8 mouse cellular contexts compared by ENCODE assay signal in genomic region chr19:58911386-58911785, GRCm38 (mm10). TPM values are rescaled to one million over a fixed set of nuclear protein-coding genes. Genes with fewer than 3 reads are reported as not detected.
DNase-seq lines count a peak whose midpoint lies in the region; ATAC-seq and TF ChIP-seq lines count a peak whose summit lies in the region.

No protein-coding gene starts in this region.

- H3K9ac ChIP-seq in heart, embryonic 16.5 days (ENCODE audit: low read length): peak overlapping the region; percentile 44
- no peak overlapping the region for H3K9ac ChIP-seq in liver, embryonic 14.5 days (replicated peaks)
- H3K9ac ChIP-seq in neural tube, embryonic 14.5 days (replicated peaks; ENCODE audit: low read depth, low read length): peak overlapping the region; percentile 39; the same call in 1 of the 2 replicates

- H3K27me3 ChIP-seq in forebrain, embryonic 10.5 days (ENCODE audit: poor library complexity, severe bottlenecking): peaks cover 67% of the 10 kb centered on the region
- peaks cover 3% of the 10 kb centered on the region; the same call in 1 of the 2 replicates for H3K27me3 ChIP-seq in heart, embryonic 16.5 days (ENCODE audit: control insufficient read depth, insufficient read depth, low read length)
- no peaks in the 10 kb centered on the region for H3K27me3 ChIP-seq in liver, embryonic 14.5 days (ENCODE audit: control insufficient read depth, insufficient read depth, low read length)
- H3K27me3 ChIP-seq in neural tube, embryonic 14.5 days (ENCODE audit: control insufficient read depth, insufficient read depth, low read length): no peaks in the 10 kb centered on the region

- peak; percentile 61 for DNase-seq in CD4-positive, CD25-positive, alpha-beta regulatory T cell, adult 2 months (ENCODE audit: low read depth, low spot score)
- peak; percentile 74 for DNase-seq in adrenal gland, postnatal 25 days
- peak; percentile 80 for DNase-seq in forebrain, embryonic 10.5 days (ENCODE audit: extremely low spot score, low spot score)
- peak; percentile 79 for DNase-seq in kidney, postnatal 14 days
- no peak for DNase-seq in liver, embryonic 14.5 days (ENCODE audit: low read depth in 3 of 3, low spot score in 3 of 3)
- peak; percentile 70 for DNase-seq in thymus, postnatal 14 days

- no peak for ATAC-seq in heart, embryonic 16.5 days (replicated peaks; ENCODE audit: extremely low read depth, insufficient read depth, low FRiP score)
- no peak for ATAC-seq in liver, embryonic 14.5 days (ENCODE audit: insufficient read depth)
- ATAC-seq in neural tube, embryonic 14.5 days (ENCODE audit: low read depth): peak; percentile 78; the same call in 1 of the 2 replicates

- H3K4me3 ChIP-seq in forebrain, embryonic 10.5 days: peak overlapping the region; percentile 51
- H3K4me3 ChIP-seq in heart, embryonic 16.5 days (ENCODE audit: low read length): peak overlapping the region; percentile 40
- peak overlapping the region; percentile 21 to 45; a peak in 3 of 4 replicates for H3K4me3 ChIP-seq in liver, embryonic 14.5 days (ENCODE audit: insufficient read depth in 1 of 2, low read depth in 2 of 2, low read length in 2 of 2)
- H3K4me3 ChIP-seq in neural tube, embryonic 14.5 days (ENCODE audit: low read depth, low read length): peak overlapping the region; percentile 20

- TF ChIP-seq EP300 in liver, embryonic 14.5 days (IDR thresholded peaks at IDR 0.05; ENCODE audit: low read depth): no peak

- no peaks in the 10 kb centered on the region for H3K9me3 ChIP-seq in forebrain, embryonic 10.5 days
- H3K9me3 ChIP-seq in heart, embryonic 16.5 days (replicated peaks; ENCODE audit: control insufficient read depth, low read length): no peaks in the 10 kb centered on the region
- no peaks in the 10 kb centered on the region for H3K9me3 ChIP-seq in liver, embryonic 14.5 days (ENCODE audit: control insufficient read depth, low read length)
- H3K9me3 ChIP-seq in neural tube, embryonic 14.5 days (ENCODE audit: control insufficient read depth, low read length): no peaks in the 10 kb centered on the region

- peaks cover 37% of the 10 kb centered on the region for H3K4me1 ChIP-seq in forebrain, embryonic 10.5 days
- H3K4me1 ChIP-seq in heart, embryonic 16.5 days (ENCODE audit: control insufficient read depth, insufficient read depth, low read length): peaks cover 4% of the 10 kb centered on the region
- 0 out of 4 replicates have a peak, but pooled peaks cover 0 to 4% of the 10 kb centered on the region in 2 experiments for H3K4me1 ChIP-seq in liver, embryonic 14.5 days (replicated peaks; ENCODE audit: control insufficient read depth in 2 of 2, insufficient read depth in 2 of 2, low read length in 1 of 2)
- H3K4me1 ChIP-seq in neural tube, embryonic 14.5 days (ENCODE audit: control insufficient read depth, insufficient read depth, low read length): no peaks in the 10 kb centered on the region

- peak overlapping the region; percentile 74 for H3K4me2 ChIP-seq in heart, embryonic 16.5 days (ENCODE audit: low read depth, low read length)
- H3K4me2 ChIP-seq in liver, embryonic 14.5 days (ENCODE audit: low read depth): peak overlapping the region; percentile 44
- H3K4me2 ChIP-seq in neural tube, embryonic 14.5 days (ENCODE audit: low read depth, low read length): peak overlapping the region; percentile 45

- H3K27ac ChIP-seq in forebrain, embryonic 10.5 days: peak overlapping the region; percentile 74
- H3K27ac ChIP-seq in heart, embryonic 16.5 days (ENCODE audit: low read length): no peak overlapping the region
- no peak overlapping the region for H3K27ac ChIP-seq in liver, embryonic 14.5 days
- H3K27ac ChIP-seq in neural tube, embryonic 14.5 days (ENCODE audit: low read depth, low read length): no peak overlapping the region

- 11% methylated on average over 9 of the region's 9 CpGs for WGBS in forebrain, embryonic 10.5 days
- 9% methylated on average over 9 of the region's 9 CpGs for WGBS in heart, embryonic 16.5 days
- 7% methylated on average over 9 of the region's 9 CpGs for WGBS in liver, embryonic 14.5 days (ENCODE audit: insufficient replicate concordance)
- 12% methylated on average over 9 of the region's 9 CpGs for WGBS in neural tube, embryonic 14.5 days

- peak; percentile 65 for TF ChIP-seq CTCF in liver, embryonic 14.5 days (IDR thresholded peaks at IDR 0.05; ENCODE audit: low read depth)

- H3K36me3 ChIP-seq in forebrain, embryonic 10.5 days (replicated peaks): no peaks in the 10 kb centered on the region
- H3K36me3 ChIP-seq in heart, embryonic 16.5 days (ENCODE audit: control insufficient read depth, insufficient read depth): no peaks in the 10 kb centered on the region
- no peaks in the 10 kb centered on the region for H3K36me3 ChIP-seq in liver, embryonic 14.5 days (replicated peaks; ENCODE audit: control insufficient read depth, insufficient read depth, low read depth)
- H3K36me3 ChIP-seq in neural tube, embryonic 14.5 days (ENCODE audit: control insufficient read depth, insufficient read depth, low read length): no peaks in the 10 kb centered on the region

RNA-seq across cellular contexts. Expression of gene Eno4, which starts 31.8 kb away (rescaled TPM):
- total RNA-seq in adrenal gland, postnatal 25 days (2021): 0.24 and 0.33 TPM in 2 replicates
- 1.3 and 1.4 TPM in 2 replicates for polyA plus RNA-seq in forebrain, embryonic 10.5 days (2016; fragmentation: Nextera tagmentation; extraction: Ambion mirVana)
- 0.13 and 0.16 TPM in 2 replicates for polyA plus RNA-seq in heart, embryonic 16.5 days (2015; fragmentation: Nextera tagmentation; extraction: Ambion mirVana)
- 0.02 and 0.03 TPM in 2 replicates for polyA plus RNA-seq in liver, embryonic 14.5 days (2012; rRNA removed)
- not detected in 2 replicates for polyA plus RNA-seq in liver, embryonic 14.5 days (2014; fragmentation: Nextera tagmentation; extraction: Ambion mirVana)
- polyA plus RNA-seq in neural tube, embryonic 14.5 days (2014; fragmentation: Nextera tagmentation; extraction: Ambion mirVana): 0.93 and 1.2 TPM in 2 replicates

RNA-seq across cellular contexts. Expression of gene Hspa12a, which starts 32.1 kb away (rescaled TPM):
- 115 and 119 TPM in 2 replicates for total RNA-seq in adrenal gland, postnatal 25 days (2021)
- 5.7 and 7.2 TPM in 2 replicates for polyA plus RNA-seq in forebrain, embryonic 10.5 days (2016; fragmentation: Nextera tagmentation; extraction: Ambion mirVana)
- 13.7 and 14.8 TPM in 2 replicates for polyA plus RNA-seq in heart, embryonic 16.5 days (2015; fragmentation: Nextera tagmentation; extraction: Ambion mirVana)
- 0.25 and 0.32 TPM in 2 replicates for polyA plus RNA-seq in liver, embryonic 14.5 days (2012; rRNA removed)
- polyA plus RNA-seq in liver, embryonic 14.5 days (2014; fragmentation: Nextera tagmentation; extraction: Ambion mirVana): 0.19 and 0.37 TPM in 2 replicates
- 45.3 and 53.9 TPM in 2 replicates for polyA plus RNA-seq in neural tube, embryonic 14.5 days (2014; fragmentation: Nextera tagmentation; extraction: Ambion mirVana)

Comparison
In these comparisons a context has a peak if more than half of its experiments do, and no peak if none do; other contexts are left out.
1. DNase-seq: peak in CD4-positive, CD25-positive, alpha-beta regulatory T cell, adult 2 months (single experiment), adrenal gland, postnatal 25 days (single experiment), forebrain, embryonic 10.5 days (single experiment), kidney, postnatal 14 days (single experiment) and thymus, postnatal 14 days (single experiment); none in liver, embryonic 14.5 days (0 of 3).
2. Peak in every context shown above with its lines, with median percentiles within 50 percentile points of each other: H3K4me3 ChIP-seq and H3K4me2 ChIP-seq.